In the genomic region with DNA sequence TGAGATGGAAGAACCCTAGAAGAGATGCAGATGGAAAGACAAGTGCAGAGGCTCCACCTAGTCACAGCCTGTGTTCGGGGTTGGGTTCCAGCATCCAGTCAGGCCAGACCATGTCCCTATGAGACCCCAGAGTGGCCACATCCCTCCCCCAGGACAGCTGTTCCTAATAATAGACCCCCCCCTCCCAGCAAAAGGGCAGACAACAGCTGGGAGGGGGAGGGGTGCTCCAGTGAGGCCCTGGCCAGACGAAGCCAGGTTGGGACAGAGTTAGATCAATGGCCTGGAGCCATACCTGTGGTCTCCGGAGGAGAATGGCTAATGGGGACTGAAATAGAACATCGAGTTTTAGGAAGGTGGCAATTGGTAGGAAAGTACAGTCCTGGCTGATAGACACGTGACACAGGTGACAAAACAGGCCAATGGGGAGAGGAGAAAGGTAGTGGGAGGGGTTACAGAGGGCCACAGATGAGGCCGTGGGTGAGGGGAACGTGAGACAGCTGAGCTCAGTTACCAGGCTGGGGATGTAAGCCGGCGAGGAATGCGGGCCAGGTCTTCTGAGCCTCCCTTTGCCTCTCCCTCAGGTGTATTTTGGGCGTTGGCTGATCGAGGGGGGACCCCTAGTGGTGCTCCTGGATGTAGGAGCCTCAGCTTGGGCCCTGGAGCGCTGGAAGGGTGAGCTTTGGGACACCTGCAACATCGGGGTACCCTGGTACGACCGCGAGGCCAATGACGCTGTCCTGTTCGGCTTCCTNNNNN, we compare ENCODE assay signal across 8 mouse cellular contexts. TPM values are rescaled to one million over a fixed set of nuclear protein-coding genes. Genes with fewer than 3 reads are reported as not detected.
DNase-seq lines count a peak whose midpoint lies in the region; ATAC-seq and TF ChIP-seq lines count a peak whose summit lies in the region.

A gene (minus strand): TSS at position 576 of the 756 bp plus-strand sequence.

- H3K4me1 ChIP-seq in cerebellum, adult 2 months (ENCODE audit: control insufficient read depth, insufficient read depth, low read length), result peaks cover 27% of the 10 kb centered on the region
- peaks cover 32% of the 10 kb centered on the region for H3K4me1 ChIP-seq in hindbrain, embryonic 14.5 days (replicated peaks; ENCODE audit: control insufficient read depth, insufficient read depth, low read length)
- H3K4me1 ChIP-seq in megakaryocyte, embryonic 14.5 days, result peaks cover 45% of the 10 kb centered on the region

- H3K36me3 ChIP-seq in hindbrain, embryonic 14.5 days (replicated peaks; ENCODE audit: control insufficient read depth, insufficient read depth), result peaks cover 24% of the 10 kb centered on the region
- H3K36me3 ChIP-seq in megakaryocyte, embryonic 14.5 days (replicated peaks; ENCODE audit: low read length), result peaks cover 59% of the 10 kb centered on the region

- H3K4me2 ChIP-seq in hindbrain, embryonic 14.5 days (replicated peaks), result peak within 1 kb of the TSS; percentile 10; the same call in 1 of the 2 replicates

- intact Hi-C loops in left cerebral cortex, postnatal 25 days (cut with DNase I), result no loop called here

- no peak within 1 kb of the TSS for H3K27ac ChIP-seq in cerebellum, adult 2 months (ENCODE audit: insufficient read depth, low read length)
- no peak within 1 kb of the TSS for H3K27ac ChIP-seq in hindbrain, embryonic 14.5 days

- H3K4me3 ChIP-seq in cerebellum, adult 2 months (replicated peaks; ENCODE audit: insufficient read depth, low read depth, low read length), result peak within 1 kb of the TSS; percentile 8
- H3K4me3 ChIP-seq in hindbrain, embryonic 14.5 days (replicated peaks; ENCODE audit: low read length), result no peak within 1 kb of the TSS
- H3K4me3 ChIP-seq in megakaryocyte, embryonic 14.5 days (replicated peaks), result no peak within 1 kb of the TSS

- WGBS in cerebellum, adult 2 months, result 37% methylated on average over 19 of the region's 19 CpGs
- WGBS in hindbrain, embryonic 14.5 days, result 28% methylated on average over 19 of the region's 19 CpGs

- no peaks in the 10 kb centered on the region for H3K27me3 ChIP-seq in cerebellum, adult 2 months (ENCODE audit: control insufficient read depth, insufficient read depth, low read length)
- H3K27me3 ChIP-seq in hindbrain, embryonic 14.5 days (ENCODE audit: control insufficient read depth, insufficient read depth, low read length), result no peaks in the 10 kb centered on the region
- H3K27me3 ChIP-seq in megakaryocyte, embryonic 14.5 days (replicated peaks), result no peaks in the 10 kb centered on the region

- ATAC-seq in hindbrain, embryonic 14.5 days (ENCODE audit: low FRiP score), result no peak

- DNase-seq in cerebellum, adult 2 months, result no peak
- DNase-seq in cerebellum, adult 11 months, result no peak
- no peak for DNase-seq in adrenal gland, postnatal 14 days
- DNase-seq in gastrocnemius, adult 18-20 months (ENCODE audit: low spot score), result peak; percentile 85
- no peak for DNase-seq in hindbrain, embryonic 14.5 days (ENCODE audit: low spot score)
- no peak for DNase-seq in left cerebral cortex, postnatal 25 days (ENCODE audit: low spot score in 2 of 2)
- no peak for DNase-seq in retina, postnatal 1 day

- no peak within 1 kb of the TSS for H3K9ac ChIP-seq in hindbrain, embryonic 14.5 days

- no peaks in the 10 kb centered on the region for H3K9me3 ChIP-seq in hindbrain, embryonic 14.5 days (ENCODE audit: control insufficient read depth, low read length)
- H3K9me3 ChIP-seq in megakaryocyte, embryonic 14.5 days, result no peaks in the 10 kb centered on the region

- TF ChIP-seq POLR2A in cerebellum, adult 2 months (IDR thresholded peaks at IDR 0.05; ENCODE audit: borderline replicate concordance, insufficient read depth, low read length), result no peak

- TF ChIP-seq CTCF in cerebellum, adult 2 months (IDR thresholded peaks at IDR 0.05; ENCODE audit: borderline replicate concordance, insufficient read depth, low read depth, low read length), result peak; percentile 30; the same call in 1 of the 2 replicates

RNA-seq across cellular contexts. Expression of the gene that starts here (rescaled TPM):
- polyA plus RNA-seq in cerebellum, adult 2 months (2012; rRNA removed), result 56.8 TPM in 2 replicates
- 55.5 and 62.8 TPM in 2 replicates for total RNA-seq in adrenal gland, postnatal 14 days (2021)
- 10 to 100 TPM; 26.6 to 27.9 TPM for total RNA-seq in gastrocnemius, adult 18-20 months (2021)
- polyA plus RNA-seq in hindbrain, embryonic 14.5 days (2014; fragmentation: Nextera tagmentation; extraction: Ambion mirVana), result 83.9 and 93.5 TPM in 2 replicates
- total RNA-seq in left cerebral cortex, postnatal 25 days (2021), result 10 to 100 TPM; 30.4 to 33.0 TPM
- polyA plus RNA-seq in megakaryocyte, embryonic 14.5 days (2012; ENCODE audit: insufficient read depth, low replicate concordance), result 90.5 and 244 TPM in 2 replicates
